Mouse (Mus musculus) bone marrow, adult 2 months (tissue): Measurements from ENCODE around the gene Erich2.

Experiments
- CTCF ChIP-seq: fragments of 200-500 bp; IDR thresholded peaks from 2 replicates; pipeline ENCODE4 v1.5.1; 2011; ENCODE audit warnings: low read length, control low read depth; ENCODE audit not compliant: control insufficient read depth, insufficient read depth
- POLR2A ChIP-seq: fragments of 200-500 bp; IDR thresholded peaks from 2 replicates; pipeline ENCODE4 v1.6.1; 2011; ENCODE audit warnings: low read depth, mild to moderate bottlenecking, control low read depth, low read length, borderline replicate concordance; ENCODE audit not compliant: control insufficient read depth

- no peak for TF ChIP-seq POLR2A
- TF ChIP-seq CTCF = no peak
Observed at GRCm38 (mm10) chr2:70551446-70551845, 42.8 kb downstream of the Erich2 start.
